Mouse (Mus musculus): Measurements from ENCODE around the gene M1ap.

Gene M1ap

GRCm38 (mm10) chr6:82946651-82947050, at the start of gene M1ap:
Gene M1ap (plus strand): TSS chr6:82946902.
- no peak for DNase-seq (ENCODE audit: low spot score)

- no peak for DNase-seq (ENCODE audit: low spot score)
Measured at GRCm38 (mm10) chr6:82897311-82897710, 49.4 kb upstream of the M1ap start.

GRCm38 (mm10) chr6:82898227-82898626, 48.5 kb upstream of the M1ap start:
- DNase-seq (ENCODE audit: low spot score): no peak

- DNase-seq (ENCODE audit: low spot score): no peak
Measured at GRCm38 (mm10) chr6:82898745-82899144, 48.0 kb upstream of the M1ap start.

- DNase-seq (ENCODE audit: low spot score): no peak
Measured at GRCm38 (mm10) chr6:82902559-82902958, 44.1 kb upstream of the M1ap start.

- no peak for DNase-seq (ENCODE audit: low spot score)
Measured at GRCm38 (mm10) chr6:82906985-82907384, 39.7 kb upstream of the M1ap start.

- no peak for DNase-seq (ENCODE audit: low spot score)
Measured at GRCm38 (mm10) chr6:82908034-82908433, 38.7 kb upstream of the M1ap start.

GRCm38 (mm10) chr6:82909136-82909855, 37.4 kb upstream of the M1ap start:
- no peak for DNase-seq (ENCODE audit: low spot score)

- no peak for DNase-seq (ENCODE audit: low spot score)
Measured at GRCm38 (mm10) chr6:82911303-82911702, 35.4 kb upstream of the M1ap start.

GRCm38 (mm10) chr6:82913336-82914247, 33.1 kb upstream of the M1ap start:
- DNase-seq (ENCODE audit: low spot score): no peak

- DNase-seq (ENCODE audit: low spot score): peak; percentile 32
Measured at GRCm38 (mm10) chr6:82915889-82916288, 30.8 kb upstream of the M1ap start.

- no peak for DNase-seq (ENCODE audit: low spot score)
Measured at GRCm38 (mm10) chr6:82916459-82916858, 30.2 kb upstream of the M1ap start.

- no peak for DNase-seq (ENCODE audit: low spot score)
Measured at GRCm38 (mm10) chr6:82917076-82917777, 29.5 kb upstream of the M1ap start.

- DNase-seq (ENCODE audit: low spot score): peak; percentile 33
Measured at GRCm38 (mm10) chr6:82917778-82918129, 28.9 kb upstream of the M1ap start.

- no peak for DNase-seq (ENCODE audit: low spot score)
Measured at GRCm38 (mm10) chr6:82918371-82918770, 28.3 kb upstream of the M1ap start.

GRCm38 (mm10) chr6:82919520-82919919, 27.2 kb upstream of the M1ap start:
- DNase-seq (ENCODE audit: low spot score): no peak

GRCm38 (mm10) chr6:82921426-82922224, 25.1 kb upstream of the M1ap start:
- DNase-seq (ENCODE audit: low spot score): no peak

- no peak for DNase-seq (ENCODE audit: low spot score)
Measured at GRCm38 (mm10) chr6:82925005-82925404, 21.7 kb upstream of the M1ap start.

GRCm38 (mm10) chr6:82926106-82926505, 20.6 kb upstream of the M1ap start:
- no peak for DNase-seq (ENCODE audit: low spot score)

- DNase-seq (ENCODE audit: low spot score): no peak
Measured at GRCm38 (mm10) chr6:82926528-82926927, 20.2 kb upstream of the M1ap start.

GRCm38 (mm10) chr6:82927617-82928016, 19.1 kb upstream of the M1ap start:
- DNase-seq (ENCODE audit: low spot score): no peak
